Mouse (Mus musculus) midbrain, embryonic 13.5 days (tissue): ENCODE data around the gene Adgra3. TPM values are rescaled to one million over a fixed set of nuclear protein-coding genes. Genes with fewer than 3 reads are reported as not detected.
A peak's percentile ranks its signal among the peaks of the same experiment; 100 is the strongest.

Experiments used
- ATAC-seq: fragments of 200-750 bp; cut with Nextera tagmentation; 2 replicates; pipeline ENCODE4 v1.8.0; 2017; ENCODE audit warnings: mild to moderate bottlenecking, moderate TSS enrichment, moderate library complexity
- H3K27ac ChIP-seq: fragments of 300-500 bp; sonication (generic); 2 replicates; pipeline ENCODE4 v1.5.1; 2015; ENCODE audit warnings: inconsistent platforms, mild to moderate bottlenecking, moderate library complexity
- H3K27me3 ChIP-seq: fragments of 300-500 bp; sonication (generic); 2 replicates; pipeline ENCODE4 v1.6.1; 2015; ENCODE audit warnings: mild to moderate bottlenecking, inconsistent platforms
- H3K36me3 ChIP-seq: fragments of 300-500 bp; sonication (generic); 2 replicates; pipeline ENCODE4 v1.6.1; 2015; ENCODE audit warnings: mild to moderate bottlenecking, inconsistent platforms
- H3K4me1 ChIP-seq: fragments of 300-500 bp; sonication (generic); replicated peaks from 2 replicates; pipeline ENCODE4 v1.6.1; 2015; ENCODE audit warnings: inconsistent platforms
- H3K4me2 ChIP-seq: fragments of 300-500 bp; sonication (generic); replicated peaks from 2 replicates; pipeline ENCODE4 v1.6.1; 2015; ENCODE audit warnings: moderate library complexity, mild to moderate bottlenecking, inconsistent platforms
- H3K4me3 ChIP-seq: fragments of 300-500 bp; sonication (generic); replicated peaks from 2 replicates; pipeline ENCODE4 v1.5.1; 2015; ENCODE audit warnings: mild to moderate bottlenecking, inconsistent platforms
- H3K9ac ChIP-seq: fragments of 300-500 bp; sonication (generic); replicated peaks from 2 replicates; pipeline ENCODE4 v1.6.1; 2015; ENCODE audit warnings: mild to moderate bottlenecking, inconsistent platforms
- H3K9me3 ChIP-seq: fragments of 300-500 bp; sonication (generic); 2 replicates; pipeline ENCODE4 v1.6.1; 2016; ENCODE audit warnings: mild to moderate bottlenecking, inconsistent platforms
- WGBS: fragments of 180-500 bp; shearing (Covaris S2); methylation state at CpG from one replicate; pipeline ENCODE4 v1.1.7; 2015; 5-methylcytosine and 5-hydroxymethylcytosine counted together
- polyA plus RNA-seq: library from polyadenylated mRNA; unstranded; fragments of >200 nt; fragmentation: Nextera tagmentation; extraction: Ambion mirVana; gene quantifications from 2 replicates; pipeline ENCODE4 v1.2.1, GENCODE M21; 2015

Adgra3 gene
- polyA plus RNA-seq, 1 experiment from 2014 or later = 21.4 TPM

GRCm38 (mm10) chr5:50048271-50048851 is 10.4 kb downstream of the Adgra3 start:
- H3K27me3 ChIP-seq = no peaks in the 10 kb centered on the region
- 0 out of 2 replicates have a peak overlapping the region, but pooled peaks have one; percentile 2 for H3K27ac ChIP-seq
- no peak overlapping the region for H3K4me2 ChIP-seq
- H3K4me3 ChIP-seq = no peak overlapping the region
- H3K9me3 ChIP-seq = no peaks in the 10 kb centered on the region
- 0 out of 2 replicates have a peak, but pooled peaks have one; percentile 21 for ATAC-seq
- H3K4me1 ChIP-seq = peaks cover 47% of the 10 kb centered on the region
- WGBS = 36% methylated on average over 5 of the region's 5 CpGs
- no peak overlapping the region for H3K9ac ChIP-seq
- H3K36me3 ChIP-seq = no peaks in the 10 kb centered on the region

DNA sequence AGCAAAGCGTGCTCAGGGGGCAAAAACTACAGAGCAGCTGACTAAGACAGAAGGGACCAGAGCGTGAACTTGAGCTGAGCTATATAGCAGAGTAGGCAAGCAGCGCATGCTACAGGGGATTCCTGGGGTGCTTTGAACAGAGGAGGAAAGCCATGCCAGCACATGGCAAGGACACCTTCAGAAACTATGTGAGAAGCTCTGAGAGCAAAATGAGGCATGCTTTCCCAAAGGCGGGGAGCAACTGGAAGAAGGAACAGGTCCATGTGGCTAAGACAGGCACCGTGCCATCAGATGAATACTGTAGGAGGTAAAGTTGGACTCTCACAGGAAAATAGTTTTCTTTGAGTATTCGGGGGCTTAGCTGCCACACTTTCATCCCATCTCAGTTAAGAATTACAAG is 13.6 kb downstream of the Adgra3 start:
- H3K27me3 ChIP-seq = no peaks in the 10 kb centered on the region
- peaks cover 33% of the 10 kb centered on the region for H3K4me1 ChIP-seq
- no peak overlapping the region for H3K27ac ChIP-seq
- 92% methylated on average over 6 of the region's 6 CpGs for WGBS
- H3K4me2 ChIP-seq = no peak overlapping the region
- H3K36me3 ChIP-seq = no peaks in the 10 kb centered on the region
- H3K9ac ChIP-seq = no peak overlapping the region
- H3K4me3 ChIP-seq = no peak overlapping the region
- ATAC-seq = no peak
- no peaks in the 10 kb centered on the region for H3K9me3 ChIP-seq

- Histone ChIP-seq H3K4me1 (peaks cover 19% of the 10 kb centered on the region), H3K9ac (no peak overlapping the region), H3K36me3 (no peaks in the 10 kb centered on the region), H3K9me3 (no peaks in the 10 kb centered on the region), H3K27me3 (no peaks in the 10 kb centered on the region), H3K4me2 (no peak overlapping the region), H3K4me3 (no peak overlapping the region), H3K27ac (no peak overlapping the region)
- 85% methylated on average over 4 of the region's 4 CpGs for WGBS
- ATAC-seq = no peak
Observed at GRCm38 (mm10) chr5:50043677-50044076, 15.1 kb downstream of the Adgra3 start.

GRCm38 (mm10) chr5:50042274-50042943 is 16.4 kb downstream of the Adgra3 start:
- Histone ChIP-seq H3K36me3 (no peaks in the 10 kb centered on the region), H3K4me1 (peaks cover 19% of the 10 kb centered on the region), H3K27ac (peak overlapping the region; percentile 54), H3K9ac (0 out of 2 replicates have a peak overlapping the region, but pooled peaks have one; percentile 28), H3K4me2 (no peak overlapping the region), H3K4me3 (no peak overlapping the region), H3K9me3 (no peaks in the 10 kb centered on the region), H3K27me3 (no peaks in the 10 kb centered on the region)
- WGBS = 47% methylated on average over 7 of the region's 7 CpGs
- peak; percentile 88 for ATAC-seq

DNA sequence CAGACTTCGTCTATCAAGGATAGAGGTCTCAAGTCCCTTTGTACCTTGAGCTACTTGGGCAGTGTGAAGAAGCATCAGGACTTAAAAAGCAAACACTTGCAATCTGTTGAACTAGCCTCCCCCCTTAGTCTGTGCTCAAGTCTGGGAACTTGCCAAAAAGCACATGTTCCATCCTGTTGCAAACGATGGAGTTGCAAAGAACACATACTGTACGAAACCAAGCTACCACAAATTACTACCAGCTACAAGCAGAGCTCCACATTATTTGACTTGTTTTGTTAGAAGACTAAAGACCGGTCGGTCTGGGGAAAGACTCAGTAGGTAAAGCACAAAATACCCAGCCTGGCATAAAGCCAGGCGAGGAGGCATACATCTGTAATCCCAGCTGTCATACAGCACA is 19.3 kb downstream of the Adgra3 start:
- Histone ChIP-seq H3K4me1 (peaks cover 31% of the 10 kb centered on the region), H3K27me3 (no peaks in the 10 kb centered on the region), H3K9me3 (no peaks in the 10 kb centered on the region), H3K9ac (no peak overlapping the region), H3K4me3 (no peak overlapping the region), H3K27ac (no peak overlapping the region), H3K4me2 (no peak overlapping the region), H3K36me3 (no peaks in the 10 kb centered on the region)
- no peak for ATAC-seq
- WGBS = 87% methylated on average over 6 of the region's 6 CpGs

- ATAC-seq = no peak
- H3K27me3 ChIP-seq = no peaks in the 10 kb centered on the region
- no peaks in the 10 kb centered on the region for H3K36me3 ChIP-seq
- H3K27ac ChIP-seq = no peak overlapping the region
- whole genome bisulfite sequencing = 57% methylated on average over 8 of the region's 8 CpGs
- H3K4me3 ChIP-seq = no peak overlapping the region
- H3K4me2 ChIP-seq = no peak overlapping the region
- no peak overlapping the region for H3K9ac ChIP-seq
- peaks cover 39% of the 10 kb centered on the region for H3K4me1 ChIP-seq
- H3K9me3 ChIP-seq = no peaks in the 10 kb centered on the region
Observed at GRCm38 (mm10) chr5:50037666-50038065, 21.1 kb downstream of the Adgra3 start.

DNA sequence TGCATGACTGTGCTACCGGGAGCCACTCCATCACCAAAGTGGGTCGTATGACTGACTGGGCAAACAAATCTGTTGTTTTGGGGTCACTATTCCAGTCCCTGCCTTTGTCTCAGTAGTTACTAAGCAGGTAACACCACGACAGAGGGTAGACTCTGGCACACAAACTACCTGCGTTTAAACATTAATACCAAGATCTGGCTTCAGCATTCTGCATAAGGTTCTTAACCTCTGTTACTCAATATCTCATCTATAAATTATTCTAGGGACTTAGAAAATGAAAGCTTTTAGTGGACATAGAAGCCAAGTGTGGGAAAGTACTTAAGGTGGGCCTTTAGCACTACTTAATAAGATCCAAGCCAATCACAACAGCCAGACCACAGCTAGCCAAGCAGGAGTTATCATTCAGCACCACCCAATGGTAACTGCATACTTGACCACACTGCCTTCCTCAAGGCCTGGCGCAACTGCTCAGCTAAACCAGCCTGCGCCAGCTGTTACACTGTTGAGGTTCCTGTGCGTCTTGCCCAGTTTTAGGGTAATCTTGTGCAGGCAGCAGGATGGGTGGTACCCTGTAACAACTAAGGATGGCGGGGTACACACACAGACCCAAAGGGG is 23.8 kb downstream of the Adgra3 start:
- H3K9me3 ChIP-seq = no peaks in the 10 kb centered on the region
- H3K36me3 ChIP-seq = no peaks in the 10 kb centered on the region
- H3K27ac ChIP-seq = no peak overlapping the region
- peaks cover 31% of the 10 kb centered on the region for H3K4me1 ChIP-seq
- 0 out of 2 replicates have a peak, but pooled peaks have one; percentile 19 for ATAC-seq
- H3K27me3 ChIP-seq = no peaks in the 10 kb centered on the region
- H3K4me3 ChIP-seq = no peak overlapping the region
- 72% methylated on average over 8 of the region's 8 CpGs for WGBS
- no peak overlapping the region for H3K4me2 ChIP-seq
- H3K9ac ChIP-seq = no peak overlapping the region

GRCm38 (mm10) chr5:50034231-50034630 is 24.6 kb downstream of the Adgra3 start:
- Histone ChIP-seq H3K4me2 (no peak overlapping the region), H3K36me3 (no peaks in the 10 kb centered on the region), H3K9me3 (no peaks in the 10 kb centered on the region), H3K4me3 (no peak overlapping the region), H3K27ac (no peak overlapping the region), H3K9ac (no peak overlapping the region), H3K27me3 (no peaks in the 10 kb centered on the region), H3K4me1 (peaks cover 31% of the 10 kb centered on the region)
- WGBS = 38% methylated on average over 6 of the region's 6 CpGs
- ATAC-seq = 0 out of 2 replicates have a peak, but pooled peaks have one; percentile 27

DNA sequence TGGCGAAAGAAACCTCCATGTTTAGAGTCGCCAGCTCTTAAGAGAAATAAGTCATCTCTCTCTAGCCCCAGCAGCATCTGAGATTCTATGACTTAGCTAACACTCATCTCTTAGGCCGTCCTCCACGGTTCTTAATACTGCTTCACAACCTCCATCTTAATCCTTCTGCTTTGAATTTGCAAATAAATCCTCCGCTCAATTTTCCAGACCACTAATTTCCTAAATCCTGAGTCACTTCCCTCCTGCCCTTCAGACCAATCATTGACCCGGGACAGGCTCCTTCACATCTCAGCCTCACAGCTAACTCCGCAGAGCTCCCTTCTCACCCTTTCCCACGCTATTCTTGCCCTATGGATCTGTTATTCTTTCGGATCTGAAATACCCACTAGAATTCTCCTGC is 25.1 kb downstream of the Adgra3 start:
- H3K4me2 ChIP-seq = no peak overlapping the region
- 14% methylated on average over 9 of the region's 9 CpGs for WGBS

DNA sequence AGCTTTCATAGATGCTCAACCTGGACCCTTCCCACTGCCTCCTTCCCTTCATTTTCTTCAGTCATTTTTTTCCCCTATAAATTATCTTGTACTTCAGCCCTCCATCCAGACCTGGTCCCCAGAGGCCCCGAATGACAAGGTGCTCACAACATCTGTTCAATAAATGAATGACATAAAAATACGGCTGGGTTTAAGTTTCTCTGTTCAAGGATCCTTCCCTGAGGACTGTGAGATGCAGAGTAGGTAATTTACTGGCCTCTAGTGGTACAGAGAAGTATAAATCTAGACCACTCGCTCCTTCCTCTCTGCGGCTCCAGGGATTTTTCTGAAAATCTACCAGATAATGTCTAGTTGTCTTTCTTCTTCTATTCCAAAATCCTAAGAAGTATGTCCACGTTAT is 26.5 kb downstream of the Adgra3 start:
- Histone ChIP-seq H3K27me3 (no peaks in the 10 kb centered on the region), H3K4me3 (no peak overlapping the region), H3K36me3 (no peaks in the 10 kb centered on the region), H3K9ac (no peak overlapping the region), H3K4me1 (peaks cover 36% of the 10 kb centered on the region), H3K27ac (no peak overlapping the region), H3K9me3 (no peaks in the 10 kb centered on the region), H3K4me2 (no peak overlapping the region)
- 51% methylated on average over 5 of the region's 5 CpGs for WGBS
- ATAC-seq = 0 out of 2 replicates have a peak, but pooled peaks have one; percentile 49

More for the DNA sequence above, 25.1 kb downstream of the Adgra3 start:
- H3K4me1 ChIP-seq = peaks cover 31% of the 10 kb centered on the region
- no peaks in the 10 kb centered on the region for H3K36me3 ChIP-seq
- no peak overlapping the region for H3K27ac ChIP-seq
- no peaks in the 10 kb centered on the region for H3K27me3 ChIP-seq
- no peak for ATAC-seq
- no peaks in the 10 kb centered on the region for H3K9me3 ChIP-seq
- no peak overlapping the region for H3K4me3 ChIP-seq
- no peak overlapping the region for H3K9ac ChIP-seq

- WGBS = 90% methylated on average over 2 of the region's 2 CpGs
- peaks cover 41% of the 10 kb centered on the region for H3K4me1 ChIP-seq
- ATAC-seq = peak; percentile 18; the same call in 1 of the 2 replicates
Observed at GRCm38 (mm10) chr5:50031763-50032272, 27.0 kb downstream of the Adgra3 start.

GRCm38 (mm10) chr5:50031288-50031687 is 27.5 kb downstream of the Adgra3 start:
- H3K4me1 ChIP-seq = peaks cover 46% of the 10 kb centered on the region
- ATAC-seq = no peak
- H3K36me3 ChIP-seq = no peaks in the 10 kb centered on the region
- no peak overlapping the region for H3K27ac ChIP-seq
- H3K9ac ChIP-seq = no peak overlapping the region
- H3K4me3 ChIP-seq = no peak overlapping the region
- no peak overlapping the region for H3K4me2 ChIP-seq
- H3K27me3 ChIP-seq = no peaks in the 10 kb centered on the region
- H3K9me3 ChIP-seq = no peaks in the 10 kb centered on the region
- WGBS = 98% methylated on average over 6 of the region's 6 CpGs

More at GRCm38 (mm10) chr5:50031763-50032272, 27.0 kb downstream of the Adgra3 start:
- no peak overlapping the region for H3K4me2 ChIP-seq
- no peaks in the 10 kb centered on the region for H3K36me3 ChIP-seq
- no peak overlapping the region for H3K4me3 ChIP-seq
- no peaks in the 10 kb centered on the region for H3K9me3 ChIP-seq
- H3K9ac ChIP-seq = no peak overlapping the region
- no peaks in the 10 kb centered on the region for H3K27me3 ChIP-seq
- H3K27ac ChIP-seq = no peak overlapping the region
